Mouse (Mus musculus) neural tube, embryonic 12.5 days (tissue): ENCODE data around the gene Iars2. TPM values are rescaled to one million over a fixed set of nuclear protein-coding genes. Genes with fewer than 3 reads are reported as not detected.
"Not testable (repeated sequence)": the region's sequence is repeated elsewhere in the genome, so short reads cannot be mapped to it uniquely, and the experiment has no call there.

Experiments
- ATAC-seq: fragments of 200-750 bp; cut with Nextera tagmentation; 2 replicates; pipeline ENCODE4 v1.8.0; 2017; ENCODE audit warnings: low read depth, mild to moderate bottlenecking, moderate TSS enrichment, moderate library complexity; ENCODE audit not compliant: low FRiP score
- H3K27ac ChIP-seq: fragments of 300-500 bp; sonication (generic); 2 replicates; pipeline ENCODE4 v1.5.1; 2016
- H3K27me3 ChIP-seq: fragments of 300-500 bp; sonication (generic); replicated peaks from 2 replicates; pipeline ENCODE4 v1.6.1; 2016; ENCODE audit warnings: mild to moderate bottlenecking
- H3K36me3 ChIP-seq: fragments of 300-500 bp; sonication (generic); 2 replicates; pipeline ENCODE4 v1.6.1; 2016; ENCODE audit warnings: mild to moderate bottlenecking
- H3K4me1 ChIP-seq: fragments of 300-500 bp; sonication (generic); 2 replicates; pipeline ENCODE4 v1.6.1; 2016
- H3K4me2 ChIP-seq: fragments of 300-500 bp; sonication (generic); replicated peaks from 2 replicates; pipeline ENCODE4 v1.6.1; 2016; ENCODE audit warnings: mild to moderate bottlenecking
- H3K4me3 ChIP-seq: fragments of 300-500 bp; sonication (generic); 2 replicates; pipeline ENCODE4 v1.5.1; 2016
- H3K9ac ChIP-seq: fragments of 300-500 bp; sonication (generic); 2 replicates; pipeline ENCODE4 v1.6.1; 2016; ENCODE audit warnings: mild to moderate bottlenecking
- H3K9me3 ChIP-seq: fragments of 300-500 bp; sonication (generic); 2 replicates; pipeline ENCODE4 v1.6.1; 2016; ENCODE audit warnings: mild to moderate bottlenecking
- WGBS: fragments of 180-500 bp; shearing (Covaris S2); methylation state at CpG from one replicate; pipeline ENCODE4 v1.1.7; 2016; 5-methylcytosine and 5-hydroxymethylcytosine counted together
- polyA plus RNA-seq: library from polyadenylated mRNA; unstranded; fragments of >200 nt; fragmentation: Nextera tagmentation; extraction: Ambion mirVana; gene quantifications from 2 replicates; pipeline ENCODE4 v1.2.1, GENCODE M21; 2016

The Iars2 gene
- polyA plus RNA-seq, 1 experiment from 2014 or later: 25.5 TPM

GRCm38 (mm10) chr1:185327754-185328345 is 1.3 kb downstream of the Iars2 start:
- H3K9ac ChIP-seq, H3K27ac ChIP-seq, ATAC-seq, H3K4me3 ChIP-seq, H3K27me3 ChIP-seq, H3K9me3 ChIP-seq: not testable (repeated sequence)
- 69% methylated on average over 3 of the region's 3 CpGs for WGBS
- peak overlapping the region; percentile 76 for H3K4me2 ChIP-seq
- peaks cover 32% of the 10 kb centered on the region for H3K36me3 ChIP-seq
- peaks cover 11% of the 10 kb centered on the region for H3K4me1 ChIP-seq

- H3K9ac ChIP-seq: no peak overlapping the region
- no peaks in the 10 kb centered on the region for H3K9me3 ChIP-seq
- H3K36me3 ChIP-seq: peaks cover 63% of the 10 kb centered on the region
- WGBS: 87% methylated on average over 16 of the region's 16 CpGs
- H3K4me3 ChIP-seq: no peak overlapping the region
- no peaks in the 10 kb centered on the region for H3K4me1 ChIP-seq
- no peaks in the 10 kb centered on the region for H3K27me3 ChIP-seq
- no peak for ATAC-seq
- H3K27ac ChIP-seq: no peak overlapping the region
- H3K4me2 ChIP-seq: no peak overlapping the region
These were observed 13.2 kb downstream of the Iars2 start for GRCm38 (mm10) chr1:185315846-185316568.

GRCm38 (mm10) chr1:185314546-185314945 is 14.7 kb downstream of the Iars2 start:
- peaks cover 53% of the 10 kb centered on the region for H3K36me3 ChIP-seq
- ATAC-seq: no peak
- no peak overlapping the region for H3K4me3 ChIP-seq
- no peak overlapping the region for H3K4me2 ChIP-seq
- H3K9ac ChIP-seq: no peak overlapping the region
- no peak overlapping the region for H3K27ac ChIP-seq
- WGBS: 95% methylated on average over 4 of the region's 4 CpGs
- no peaks in the 10 kb centered on the region for H3K9me3 ChIP-seq
- H3K4me1 ChIP-seq: no peaks in the 10 kb centered on the region
- no peaks in the 10 kb centered on the region for H3K27me3 ChIP-seq

GRCm38 (mm10) chr1:185311949-185312348 is 17.2 kb downstream of the Iars2 start:
- H3K36me3 ChIP-seq: peaks cover 46% of the 10 kb centered on the region
- ATAC-seq: no peak
- WGBS: 92% methylated on average over 9 of the region's 9 CpGs

GRCm38 (mm10) chr1:185308908-185309307 is 20.3 kb downstream of the Iars2 start:
- ATAC-seq: no peak

More at GRCm38 (mm10) chr1:185311949-185312348, 17.2 kb downstream of the Iars2 start:
- Histone ChIP-seq H3K4me2 (no peak overlapping the region), H3K9ac (no peak overlapping the region), H3K4me3 (no peak overlapping the region), H3K9me3 (no peaks in the 10 kb centered on the region), H3K4me1 (no peaks in the 10 kb centered on the region), H3K27me3 (no peaks in the 10 kb centered on the region), H3K27ac (no peak overlapping the region)

GRCm38 (mm10) chr1:185308334-185308733 is 20.9 kb downstream of the Iars2 start:
- H3K4me1 ChIP-seq: no peaks in the 10 kb centered on the region
- no peak overlapping the region for H3K27ac ChIP-seq
- no peaks in the 10 kb centered on the region for H3K27me3 ChIP-seq
- H3K9me3 ChIP-seq: no peaks in the 10 kb centered on the region
- ATAC-seq: no peak
- no peak overlapping the region for H3K4me3 ChIP-seq
- no peak overlapping the region for H3K4me2 ChIP-seq
- H3K9ac ChIP-seq: no peak overlapping the region
- H3K36me3 ChIP-seq: peaks cover 34% of the 10 kb centered on the region
- WGBS: 95% methylated on average over 2 of the region's 2 CpGs

More at GRCm38 (mm10) chr1:185308908-185309307, 20.3 kb downstream of the Iars2 start:
- Histone ChIP-seq H3K9ac (no peak overlapping the region), H3K27ac (no peak overlapping the region), H3K4me3 (no peak overlapping the region), H3K36me3 (peaks cover 37% of the 10 kb centered on the region), H3K4me2 (no peak overlapping the region), H3K4me1 (no peaks in the 10 kb centered on the region), H3K9me3 (no peaks in the 10 kb centered on the region), H3K27me3 (no peaks in the 10 kb centered on the region)
- 88% methylated on average over 4 of the region's 4 CpGs for WGBS

GRCm38 (mm10) chr1:185307645-185308044 is 21.6 kb downstream of the Iars2 start:
- Histone ChIP-seq H3K27ac (no peak overlapping the region), H3K36me3 (peaks cover 38% of the 10 kb centered on the region), H3K4me1 (no peaks in the 10 kb centered on the region), H3K27me3 (no peaks in the 10 kb centered on the region), H3K4me3 (no peak overlapping the region), H3K4me2 (no peak overlapping the region), H3K9ac (no peak overlapping the region), H3K9me3 (no peaks in the 10 kb centered on the region)
- no peak for ATAC-seq
- WGBS: 93% methylated on average over 7 of the region's 7 CpGs

- Histone ChIP-seq H3K36me3 (peaks cover 37% of the 10 kb centered on the region), H3K4me3 (no peak overlapping the region), H3K4me2 (no peak overlapping the region), H3K9ac (no peak overlapping the region), H3K9me3 (no peaks in the 10 kb centered on the region), H3K27ac (no peak overlapping the region), H3K4me1 (no peaks in the 10 kb centered on the region), H3K27me3 (no peaks in the 10 kb centered on the region)
- ATAC-seq: no peak
- 97% methylated on average over 12 of the region's 12 CpGs for WGBS
These were observed 22.4 kb downstream of the Iars2 start for GRCm38 (mm10) chr1:185306836-185307235.

- Histone ChIP-seq H3K27ac (no peak overlapping the region), H3K27me3 (no peaks in the 10 kb centered on the region), H3K4me1 (no peaks in the 10 kb centered on the region), H3K4me3 (no peak overlapping the region), H3K9me3 (no peaks in the 10 kb centered on the region), H3K4me2 (no peak overlapping the region), H3K36me3 (peaks cover 28% of the 10 kb centered on the region), H3K9ac (no peak overlapping the region)
- WGBS: 94% methylated on average over 6 of the region's 6 CpGs
- no peak for ATAC-seq
These were observed 26.4 kb downstream of the Iars2 start for GRCm38 (mm10) chr1:185302816-185303215.

- Histone ChIP-seq H3K9me3 (no peaks in the 10 kb centered on the region), H3K27ac (no peak overlapping the region), H3K27me3 (no peaks in the 10 kb centered on the region), H3K9ac (no peak overlapping the region), H3K4me1 (no peaks in the 10 kb centered on the region), H3K36me3 (peaks cover 47% of the 10 kb centered on the region), H3K4me2 (no peak overlapping the region), H3K4me3 (no peak overlapping the region)
- ATAC-seq: no peak
- WGBS: 97% methylated on average over 8 of the region's 8 CpGs
These were observed 30.7 kb downstream of the Iars2 start for GRCm38 (mm10) chr1:185298496-185298895.

- no peak overlapping the region for H3K4me3 ChIP-seq
- H3K27ac ChIP-seq: no peak overlapping the region
- H3K4me2 ChIP-seq: no peak overlapping the region
- H3K36me3 ChIP-seq: peaks cover 53% of the 10 kb centered on the region
- no peak for ATAC-seq
- 93% methylated on average over 7 of the region's 7 CpGs for WGBS
- H3K9ac ChIP-seq: no peak overlapping the region
- H3K9me3 ChIP-seq: no peaks in the 10 kb centered on the region
- H3K27me3 ChIP-seq: no peaks in the 10 kb centered on the region
- no peaks in the 10 kb centered on the region for H3K4me1 ChIP-seq
These were observed 32.3 kb downstream of the Iars2 start for GRCm38 (mm10) chr1:185296850-185297249.

GRCm38 (mm10) chr1:185292646-185293360 is 36.4 kb downstream of the Iars2 start:
- Histone ChIP-seq H3K9ac (no peak overlapping the region), H3K9me3 (no peaks in the 10 kb centered on the region), H3K27ac (no peak overlapping the region), H3K4me1 (no peaks in the 10 kb centered on the region), H3K4me2 (no peak overlapping the region), H3K27me3 (no peaks in the 10 kb centered on the region), H3K4me3 (no peak overlapping the region), H3K36me3 (peaks cover 74% of the 10 kb centered on the region)
- no peak for ATAC-seq
- 95% methylated on average over 10 of the region's 10 CpGs for WGBS
